Mouse (Mus musculus) heart, postnatal 4 days (tissue): ENCODE results near the gene Serpini1. TPM values are rescaled to one million over a fixed set of nuclear protein-coding genes. Genes with fewer than 3 reads are reported as not detected.
"Not testable (repeated sequence)": the region's sequence is repeated elsewhere in the genome, so short reads cannot be mapped to it uniquely, and the experiment has no call there.

Experiments
- DNase-seq: peaks from one replicate; pipeline ENCODE4 v3.0.0; 2021
- total RNA-seq, 2 experiments: library from RNA; stranded (reverse); gene quantifications; 2 replicates each; pipeline ENCODE4 v1.2.3; 2021

Gene Serpini1
- total RNA-seq, 2 experiments from 2014 or later, result 4.3 to 4.4 TPM

DNA sequence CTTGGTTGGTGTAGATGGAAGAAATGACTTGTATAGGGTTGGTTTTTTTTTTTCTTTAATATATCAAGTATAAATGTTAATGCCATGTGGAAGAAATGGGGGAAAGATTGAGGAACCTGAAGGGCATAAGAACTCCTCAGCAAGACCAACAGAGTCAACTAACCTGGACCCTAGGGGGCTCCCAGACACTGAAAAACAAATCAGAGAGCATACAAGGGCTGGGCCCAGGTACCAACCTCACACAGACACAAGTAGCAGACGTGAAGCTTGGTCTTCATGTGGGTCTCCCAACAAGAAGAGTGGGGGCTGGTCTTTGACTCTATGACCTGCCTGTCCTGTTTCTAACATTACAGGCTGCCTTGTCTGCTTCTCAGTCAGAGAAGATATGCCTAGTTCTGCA, 82.2 kb downstream of the Serpini1 start:
- DNase-seq, result no peak

GRCm38 (mm10) chr3:75647542-75647941, 90.2 kb downstream of the Serpini1 start:
- no peak for DNase-seq

- no peak for DNase-seq
Observed at GRCm38 (mm10) chr3:75648226-75648625, 90.9 kb downstream of the Serpini1 start.

- DNase-seq, result not testable (repeated sequence)
Observed at GRCm38 (mm10) chr3:75650416-75651154, 93.2 kb downstream of the Serpini1 start.

DNA sequence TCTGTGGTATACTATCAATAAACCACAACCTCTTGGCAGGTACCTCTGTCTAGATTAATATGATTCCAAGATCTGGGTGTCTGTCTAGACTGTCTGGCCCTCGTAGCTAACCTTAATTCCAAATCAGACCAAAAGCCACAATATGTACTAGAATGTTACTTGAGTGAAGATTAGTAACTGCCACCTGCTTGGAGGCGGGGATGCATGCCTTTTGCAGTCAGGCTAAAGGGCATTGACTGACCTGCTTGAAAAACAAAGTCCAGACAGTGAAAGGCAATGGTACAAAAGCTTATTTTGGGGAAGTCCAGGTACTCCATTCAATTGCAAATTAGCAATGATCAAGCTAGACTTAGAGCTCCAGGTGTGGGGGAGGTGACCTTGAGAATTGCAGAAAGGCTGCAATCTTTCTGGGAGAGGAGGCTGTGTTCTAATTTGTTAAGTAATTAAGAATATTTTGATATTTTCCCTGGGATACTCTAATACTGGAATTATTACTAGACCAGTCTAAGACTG, 94.3 kb downstream of the Serpini1 start:
- DNase-seq, result no peak

- not testable (repeated sequence) for DNase-seq
Observed at GRCm38 (mm10) chr3:75653901-75654300, 96.6 kb downstream of the Serpini1 start.

DNA sequence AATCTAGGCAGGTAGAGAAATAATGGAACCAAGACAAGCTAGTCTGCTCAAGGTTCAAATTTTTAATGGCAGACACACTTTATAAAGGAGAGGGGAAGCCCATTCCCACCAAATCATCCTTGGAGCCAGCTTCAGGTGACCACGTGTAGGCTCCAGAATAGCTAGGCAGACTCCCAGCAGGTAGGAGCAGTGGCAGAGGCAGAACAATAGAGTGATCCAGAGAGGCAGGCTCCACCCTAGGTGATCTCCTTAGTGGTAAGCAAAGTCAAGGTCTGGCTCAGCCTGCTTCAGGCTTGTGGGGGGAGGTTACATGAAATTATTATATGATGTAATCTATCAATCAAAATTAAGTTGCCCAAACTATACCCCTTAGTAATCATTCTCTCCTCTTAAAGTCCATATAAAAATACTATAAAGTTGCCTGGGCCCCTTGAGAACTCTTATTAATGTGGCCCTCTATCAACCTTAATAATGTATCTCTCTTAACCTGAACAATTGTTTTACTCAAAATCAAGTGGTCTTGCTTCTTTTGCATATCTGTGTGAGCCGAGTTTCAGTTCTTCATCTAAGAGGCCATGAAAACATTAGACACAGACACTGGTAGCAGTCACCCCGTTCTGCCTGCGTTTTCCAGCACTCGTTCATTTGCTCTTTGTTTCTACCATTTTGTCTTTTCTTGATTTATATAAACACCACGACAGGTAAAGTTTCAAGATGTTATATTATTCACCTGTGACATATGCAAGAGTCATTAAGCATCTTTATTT, 98.4 kb downstream of the Serpini1 start:
- DNase-seq, result no peak

DNA sequence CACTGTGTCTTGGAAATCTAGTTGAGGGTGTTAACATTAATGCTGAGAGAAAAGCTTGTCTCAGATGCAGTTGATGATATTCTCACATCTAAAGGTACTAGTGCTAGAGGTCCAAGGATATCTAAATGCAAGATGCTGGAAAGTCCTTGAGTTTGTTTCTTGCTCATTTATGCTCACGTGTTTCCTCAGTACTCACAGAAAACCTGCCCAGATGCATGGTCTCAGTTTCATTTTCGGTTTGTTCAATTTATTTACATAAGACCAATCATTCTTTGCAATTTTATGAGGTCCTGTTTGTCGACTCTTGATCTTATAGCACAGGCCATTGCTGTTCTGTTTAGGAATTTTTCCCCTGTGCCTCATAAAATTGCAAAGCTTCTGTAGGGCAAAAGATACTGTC, 109.6 kb downstream of the Serpini1 start:
- no peak for DNase-seq

DNA sequence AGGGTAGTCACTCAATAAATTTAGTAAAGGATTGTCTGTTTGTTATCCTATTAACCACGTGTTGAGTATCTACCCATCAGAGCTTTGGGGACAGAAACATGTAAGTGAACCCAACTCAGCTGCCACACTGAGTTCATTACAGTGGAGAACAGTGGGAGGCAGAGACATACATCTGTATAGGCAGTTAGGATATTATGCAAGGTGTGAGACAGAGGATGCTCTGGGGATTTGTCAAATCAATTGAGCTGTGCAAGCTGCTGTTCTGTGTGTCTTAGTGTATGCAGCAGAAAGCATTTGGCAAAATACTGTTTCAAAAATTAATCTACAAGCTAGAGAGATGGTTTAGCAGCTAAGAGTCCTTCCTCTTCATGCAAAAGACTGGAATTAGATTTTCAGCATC, 113.1 kb downstream of the Serpini1 start:
- no peak for DNase-seq

DNA sequence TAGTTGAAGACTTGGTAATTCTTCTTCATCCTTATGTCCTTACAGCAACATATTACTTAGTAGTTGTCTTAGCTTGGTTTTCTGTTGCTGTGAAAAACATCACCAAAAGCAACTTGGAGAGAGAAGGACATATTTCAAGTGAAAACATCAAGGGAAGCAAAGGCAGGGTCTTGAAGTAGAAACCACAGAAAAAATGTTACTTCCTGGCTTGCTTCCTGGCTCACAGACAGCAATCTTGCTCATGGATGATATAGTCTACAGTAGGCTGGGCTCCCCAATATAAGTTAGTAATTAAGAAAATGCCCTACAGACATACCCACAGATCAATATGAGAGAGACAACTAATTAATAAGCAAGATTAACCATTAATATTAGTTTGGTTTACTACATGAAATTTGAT, 125.5 kb downstream of the Serpini1 start:
- DNase-seq, result no peak

GRCm38 (mm10) chr3:75686775-75687174, 129.4 kb downstream of the Serpini1 start:
- DNase-seq, result no peak

- no peak for DNase-seq
Observed at GRCm38 (mm10) chr3:75687187-75687825, 130.0 kb downstream of the Serpini1 start.

GRCm38 (mm10) chr3:75690321-75690720, 133.0 kb downstream of the Serpini1 start:
- no peak for DNase-seq

GRCm38 (mm10) chr3:75692088-75692487, 134.7 kb downstream of the Serpini1 start:
- no peak for DNase-seq

Other genes starting within 250 kb of the Serpini1 start
- not detected for gene Wdr49, start 75.4 kb upstream of the Serpini1 start, total RNA-seq
- gene Pdcd10, start 691 bp upstream of the Serpini1 start, total RNA-seq, result 10 to 100 TPM; 31.0 to 41.1 TPM
- not detected for gene Gm29133, start 190.7 kb downstream of the Serpini1 start, total RNA-seq